Mouse (Mus musculus): ENCODE results near the gene Krt1. TPM values are rescaled to one million over a fixed set of nuclear protein-coding genes. Genes with fewer than 3 reads are reported as not detected.

Gene Krt1
- not detected for total RNA-seq (2023)

GRCm38 (mm10) chr15:101850694-101851093 is at the start of gene Krt1:
Gene Krt1 (minus strand): TSS chr15:101850794.

GRCm38 (mm10) chr15:101892820-101893219 is 42.2 kb upstream of the Krt1 start, which contains the start of gene Krt76:
Gene Krt76 (minus strand): TSS chr15:101892920.

GRCm38 (mm10) chr15:101869431-101869830 is 18.8 kb upstream of the Krt1 start, which contains the start of gene Krt77:
Gene Krt77 (minus strand): TSS chr15:101869705.

GRCm38 (mm10) chr15:101817875-101818274 is 32.7 kb downstream of the Krt1 start, which contains the start of gene Krt2:
Gene Krt2 (minus strand): TSS chr15:101818169.

GRCm38 (mm10) chr15:101802296-101802835 is 48.2 kb downstream of the Krt1 start, which contains the start of gene Krt73:
Gene Krt73 (minus strand): TSS chr15:101802346.

Other genes starting within 250 kb of the Krt1 start
- gene Gm5414, start 222.6 kb downstream of the Krt1 start, total RNA-seq (2023), result not detected
- not detected for gene Gm5478, start 203.4 kb downstream of the Krt1 start, total RNA-seq (2023)
- not detected for gene Krt6b, start 170.5 kb downstream of the Krt1 start, total RNA-seq (2023)
- gene Krt6a, start 156.5 kb downstream of the Krt1 start, total RNA-seq (2023), result not detected
- gene Krt5, start 137.9 kb downstream of the Krt1 start, total RNA-seq (2023), result not detected
- not detected for gene Krt71, start 107.7 kb downstream of the Krt1 start, total RNA-seq (2023)
- gene Krt72, start 64.3 kb downstream of the Krt1 start, total RNA-seq (2023), result not detected
- not detected for gene Krt73, start 48.4 kb downstream of the Krt1 start, total RNA-seq (2023)
- not detected for gene Krt2, start 32.6 kb downstream of the Krt1 start, total RNA-seq (2023)
- gene Krt77, start 18.9 kb upstream of the Krt1 start, total RNA-seq (2023), result not detected
- gene Krt76, start 42.1 kb upstream of the Krt1 start, total RNA-seq (2023), result not detected
- gene Krt4, start 73.9 kb upstream of the Krt1 start, total RNA-seq (2023), result not detected
- gene Krt79, start 89.5 kb upstream of the Krt1 start, total RNA-seq (2023), result not detected
- gene Krt78, start 103.5 kb upstream of the Krt1 start, total RNA-seq (2023), result not detected
- gene Krt8, start 153.7 kb upstream of the Krt1 start, total RNA-seq (2023), result not detected
- gene Krt18, start 177.4 kb upstream of the Krt1 start, total RNA-seq (2023), result not detected
- gene Eif4b, start 223.0 kb upstream of the Krt1 start, total RNA-seq (2023), result 100 to 1,000 TPM; 241 to 248 TPM
- gene Tns2, start 249.6 kb upstream of the Krt1 start, total RNA-seq (2023), result under 1 TPM; 0.15 to 0.77 TPM